Mouse (Mus musculus): ENCODE data around the gene Usp4. TPM values are rescaled to one million over a fixed set of nuclear protein-coding genes. Genes with fewer than 3 reads are reported as not detected.

The Usp4 gene
- polyA plus RNA-seq, 1 experiment from 2014 or later, result 145 TPM

Other genes starting within 250 kb of the Usp4 start
- 3.0 and 4.3 TPM in 2 replicates for gene Bsn, start 157.5 kb upstream of the Usp4 start, polyA plus RNA-seq (2014; fragmentation: Nextera tagmentation; extraction: Ambion mirVana)
- 62.4 and 65.9 TPM in 2 replicates for gene Dag1, start 83.9 kb upstream of the Usp4 start, polyA plus RNA-seq (2014; fragmentation: Nextera tagmentation; extraction: Ambion mirVana)
- 63.8 and 65.1 TPM in 2 replicates for gene Nicn1, start 57.4 kb upstream of the Usp4 start, polyA plus RNA-seq (2014; fragmentation: Nextera tagmentation; extraction: Ambion mirVana)
- gene Amt, start 51.0 kb upstream of the Usp4 start, polyA plus RNA-seq (2014; fragmentation: Nextera tagmentation; extraction: Ambion mirVana), result 18.8 and 18.9 TPM in 2 replicates
- 236 and 274 TPM in 2 replicates for gene Rhoa, start 41.7 kb upstream of the Usp4 start, polyA plus RNA-seq (2014; fragmentation: Nextera tagmentation; extraction: Ambion mirVana)
- 30.8 and 31.4 TPM in 2 replicates for gene Tcta, start 41.7 kb upstream of the Usp4 start, polyA plus RNA-seq (2014; fragmentation: Nextera tagmentation; extraction: Ambion mirVana)
- gene Gpx1, start 8.9 kb upstream of the Usp4 start, polyA plus RNA-seq (2014; fragmentation: Nextera tagmentation; extraction: Ambion mirVana), result 700 and 705 TPM in 2 replicates
- 0.84 and 1.3 TPM in 2 replicates for gene 1700102P08Rik, start 45.0 kb downstream of the Usp4 start, polyA plus RNA-seq (2014; fragmentation: Nextera tagmentation; extraction: Ambion mirVana)
- gene Ccdc36, start 80.6 kb downstream of the Usp4 start, polyA plus RNA-seq (2014; fragmentation: Nextera tagmentation; extraction: Ambion mirVana), result 0.62 and 0.77 TPM in 2 replicates
- not detected in 2 replicates for gene BC048562, start 88.6 kb downstream of the Usp4 start, polyA plus RNA-seq (2014; fragmentation: Nextera tagmentation; extraction: Ambion mirVana)
- 50.2 and 58.2 TPM in 2 replicates for gene Ccdc71, start 112.7 kb downstream of the Usp4 start, polyA plus RNA-seq (2014; fragmentation: Nextera tagmentation; extraction: Ambion mirVana)
- gene Klhdc8b, start 113.7 kb downstream of the Usp4 start, polyA plus RNA-seq (2014; fragmentation: Nextera tagmentation; extraction: Ambion mirVana), result 25.4 and 28.9 TPM in 2 replicates
- 17.2 and 18.1 TPM in 2 replicates for gene Lamb2, start 131.9 kb downstream of the Usp4 start, polyA plus RNA-seq (2014; fragmentation: Nextera tagmentation; extraction: Ambion mirVana)
- 73.8 and 79.9 TPM in 2 replicates for gene Usp19, start 142.7 kb downstream of the Usp4 start, polyA plus RNA-seq (2014; fragmentation: Nextera tagmentation; extraction: Ambion mirVana)
- gene Qars, start 159.9 kb downstream of the Usp4 start, polyA plus RNA-seq (2014; fragmentation: Nextera tagmentation; extraction: Ambion mirVana), result 120 and 129 TPM in 2 replicates
- 164 and 169 TPM in 2 replicates for gene Qrich1, start 169.0 kb downstream of the Usp4 start, polyA plus RNA-seq (2014; fragmentation: Nextera tagmentation; extraction: Ambion mirVana)
- 179 and 189 TPM in 2 replicates for gene Impdh2, start 212.4 kb downstream of the Usp4 start, polyA plus RNA-seq (2014; fragmentation: Nextera tagmentation; extraction: Ambion mirVana)
- gene Ndufaf3, start 219.6 kb downstream of the Usp4 start, polyA plus RNA-seq (2014; fragmentation: Nextera tagmentation; extraction: Ambion mirVana), result 52.1 and 58.2 TPM in 2 replicates
- gene Dalrd3, start 222.0 kb downstream of the Usp4 start, polyA plus RNA-seq (2014; fragmentation: Nextera tagmentation; extraction: Ambion mirVana), result 173 and 190 TPM in 2 replicates
- gene Wdr6, start 230.9 kb downstream of the Usp4 start, polyA plus RNA-seq (2014; fragmentation: Nextera tagmentation; extraction: Ambion mirVana), result 166 and 179 TPM in 2 replicates
- gene P4htm, start 249.8 kb downstream of the Usp4 start, polyA plus RNA-seq (2014; fragmentation: Nextera tagmentation; extraction: Ambion mirVana), result 10.5 and 11.7 TPM in 2 replicates

All from neural tube, embryonic 11.5 days (tissue).